Mouse (Mus musculus): Measurements from ENCODE around the gene Prcd. TPM values are rescaled to one million over a fixed set of nuclear protein-coding genes. Genes with fewer than 3 reads are reported as not detected.

Gene Prcd
- total RNA-seq, 4 experiments from 2014 or later, result 5.0 to 7.0 (median 5.5) TPM

GRCm38 (mm10) chr11:116683777-116684176 lies 30.4 kb downstream of the Prcd start:
- DNase-seq (ENCODE audit: low spot score in 2 of 2), result no peak

DNA sequence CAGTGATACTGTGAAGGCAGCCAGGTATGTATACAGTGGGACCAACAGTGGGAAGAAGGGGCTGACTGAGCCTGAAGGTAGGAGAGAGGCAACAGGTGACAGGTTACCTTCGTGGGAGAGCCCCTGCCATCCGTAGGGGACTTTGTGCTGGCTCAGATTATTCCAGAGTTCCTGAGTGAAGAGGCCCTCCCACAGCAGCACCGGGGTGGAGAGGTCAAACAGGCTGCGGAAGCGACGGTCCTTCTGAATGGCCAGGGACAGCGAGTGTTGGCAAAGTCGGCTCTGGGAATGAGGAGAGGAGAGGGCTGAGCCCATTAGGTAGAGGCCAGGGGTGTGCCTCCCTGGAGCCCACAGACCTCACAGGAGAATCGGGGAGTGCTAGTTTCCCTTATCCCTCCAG lies 32.4 kb downstream of the Prcd start:
- no peak for DNase-seq (ENCODE audit: low spot score in 2 of 2)

- no peak for DNase-seq (ENCODE audit: low spot score in 2 of 2)
These were observed 34.6 kb downstream of the Prcd start for GRCm38 (mm10) chr11:116687897-116688296.

DNA sequence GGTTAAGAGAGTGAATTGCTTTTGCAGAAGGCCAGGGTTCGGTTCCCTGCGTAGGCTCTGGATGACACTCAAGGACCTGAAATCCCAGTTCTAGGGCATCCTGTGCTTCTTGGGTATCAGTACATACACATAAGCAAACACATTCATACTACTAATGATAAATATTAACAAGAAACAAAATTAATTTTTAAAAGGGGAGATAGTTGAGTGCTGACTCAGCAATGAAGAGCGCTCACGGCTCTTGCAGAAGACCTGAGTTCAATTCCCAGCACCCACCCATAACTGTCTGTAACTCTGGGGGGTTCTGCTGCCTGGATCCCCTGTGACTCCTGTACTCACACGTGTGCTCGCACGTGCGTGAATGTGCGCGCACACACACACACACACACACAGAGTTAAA lies 36.3 kb downstream of the Prcd start:
- DNase-seq (ENCODE audit: low spot score in 2 of 2), result no peak

DNA sequence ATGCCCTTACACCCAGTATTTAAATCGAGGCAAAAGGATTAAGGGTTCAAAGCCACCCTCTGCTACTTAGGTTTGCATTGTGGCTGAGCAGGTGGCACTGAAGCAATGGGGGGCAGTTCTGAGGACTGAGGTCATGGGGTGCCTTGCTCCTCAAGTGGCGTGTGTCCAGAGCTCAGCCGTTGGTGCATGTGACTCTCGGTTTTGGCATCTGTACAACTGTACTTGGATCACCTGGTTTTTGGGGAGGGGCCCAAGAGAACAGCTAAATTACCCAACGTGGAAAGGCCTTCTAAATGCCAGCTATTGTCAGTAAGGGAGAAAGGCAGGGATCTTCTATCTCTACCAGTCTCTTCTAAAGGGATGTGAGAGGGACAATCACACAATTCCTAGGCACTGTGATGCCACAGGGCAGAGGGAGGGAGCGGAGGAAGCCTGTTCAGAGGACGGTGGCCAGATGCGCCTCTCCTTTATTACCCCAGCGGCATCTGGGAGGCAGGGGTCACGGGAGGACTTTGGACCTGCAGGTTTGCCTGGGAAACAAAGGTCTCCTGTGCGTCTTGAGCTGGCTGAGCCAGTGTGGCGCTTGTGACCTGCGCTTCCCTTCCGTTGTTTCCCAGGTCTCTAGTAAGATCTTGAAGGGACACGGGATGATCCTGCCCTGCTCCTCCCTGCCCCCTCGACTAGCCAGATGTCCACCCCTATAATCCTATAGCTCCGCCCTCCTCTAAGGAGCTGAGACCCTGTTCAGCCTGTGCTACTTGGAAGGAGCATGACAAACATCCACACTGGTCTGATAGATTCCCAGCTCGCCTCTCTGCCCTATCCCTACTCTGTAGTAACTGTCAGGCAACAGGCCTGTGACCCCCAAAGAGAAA lies 37.6 kb downstream of the Prcd start:
- no peak for DNase-seq (ENCODE audit: low spot score in 2 of 2)

DNA sequence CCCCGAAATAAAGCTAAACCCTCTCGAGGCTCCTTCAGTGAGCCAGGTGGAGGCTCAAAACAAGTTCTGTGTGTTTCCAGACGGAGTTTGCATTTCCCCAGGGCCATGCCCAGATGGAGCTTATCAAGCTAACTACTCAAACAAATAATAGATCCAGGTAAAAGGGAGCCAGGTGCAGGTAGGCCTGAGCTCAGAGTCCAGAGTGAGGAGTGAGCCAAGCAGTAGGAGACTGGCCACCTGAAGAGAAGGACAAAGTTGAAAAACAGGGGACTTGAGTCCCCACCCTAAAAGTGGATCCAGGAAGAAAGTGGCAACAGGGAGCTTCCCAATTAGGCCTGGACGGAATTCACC lies 40.5 kb downstream of the Prcd start:
- DNase-seq (ENCODE audit: low spot score in 2 of 2), result no peak

DNA sequence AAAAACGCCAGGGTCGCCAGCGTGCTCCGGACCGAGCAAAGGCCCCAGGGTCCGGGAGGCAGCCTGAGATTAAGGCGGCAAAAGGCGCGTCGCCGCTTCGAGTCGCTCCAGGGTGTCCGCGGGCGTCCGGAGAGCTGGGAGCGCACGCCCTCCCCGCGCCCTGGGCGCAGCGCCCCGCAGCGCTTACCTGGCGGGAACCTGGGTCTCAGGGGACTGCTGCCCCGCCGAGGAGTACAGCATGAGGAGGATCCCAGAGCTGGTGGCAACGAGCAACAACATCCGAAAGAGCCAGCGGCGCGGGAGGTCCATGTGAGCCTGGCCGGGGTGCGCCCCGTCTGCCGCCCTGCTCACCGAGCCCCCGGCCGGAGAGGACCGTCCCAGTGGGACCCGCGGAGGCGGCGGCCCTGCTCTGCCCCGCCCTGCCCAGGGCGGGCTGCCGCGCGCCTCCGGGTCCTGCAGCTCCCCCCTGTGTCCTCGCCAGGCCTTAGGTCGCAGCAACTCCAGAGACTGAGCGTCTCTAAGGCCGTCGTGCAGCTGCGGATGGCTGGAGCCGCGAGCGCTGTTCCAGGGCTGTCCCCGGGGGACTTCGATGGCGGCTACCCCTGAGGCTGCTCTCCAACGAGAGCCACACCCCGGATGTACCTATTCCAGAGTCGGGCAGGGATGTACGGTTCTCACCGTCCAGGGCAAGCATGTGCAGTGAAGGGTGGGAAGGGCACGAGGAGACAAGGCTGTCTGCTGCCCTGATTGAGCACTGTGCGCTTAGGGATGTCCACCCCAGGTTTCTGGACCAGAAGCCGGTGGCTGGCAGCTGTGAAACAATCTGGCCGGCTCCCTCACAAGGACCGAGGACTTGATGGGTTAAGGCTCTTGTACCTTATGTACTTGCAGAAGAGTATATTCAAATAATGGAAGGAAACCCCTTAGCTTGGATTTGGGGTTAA lies 41.2 kb downstream of the Prcd start:
- DNase-seq (ENCODE audit: low spot score in 2 of 2), result no peak

DNA sequence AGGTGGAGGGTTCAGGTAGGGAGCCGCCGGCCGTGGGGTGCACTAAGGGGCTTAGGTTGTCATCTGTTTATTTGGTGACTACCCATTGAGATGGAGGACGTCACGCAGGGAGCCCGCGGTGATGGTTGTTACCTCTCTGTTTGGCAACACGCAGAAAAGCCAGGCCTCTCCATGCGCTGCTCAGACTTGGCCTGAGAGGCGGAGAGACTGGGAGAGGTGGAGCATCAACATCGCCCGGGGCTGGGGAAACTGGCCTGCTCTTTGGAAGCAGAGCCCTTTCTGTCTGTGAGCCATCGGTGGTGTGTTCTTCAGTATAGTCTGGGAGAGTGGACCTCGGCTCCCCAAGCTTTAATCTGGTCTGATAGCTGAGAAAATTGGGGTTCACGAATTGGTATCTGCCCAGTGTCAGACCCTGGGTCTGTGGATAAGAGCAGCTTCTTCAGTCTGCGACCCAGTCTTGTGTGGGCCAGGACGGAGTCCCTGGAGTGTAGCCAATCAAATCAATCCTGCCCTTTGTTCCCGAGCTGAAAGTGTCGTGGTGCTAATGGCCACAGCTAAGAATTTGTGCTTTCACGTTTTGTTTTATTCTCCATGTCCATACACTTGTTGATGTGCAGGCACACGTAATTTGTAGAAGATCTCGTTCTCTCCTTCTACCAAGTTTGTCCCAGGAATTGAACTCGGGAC lies 42.0 kb downstream of the Prcd start:
- DNase-seq (ENCODE audit: low spot score in 2 of 2), result no peak

GRCm38 (mm10) chr11:116696426-116696825 lies 43.1 kb downstream of the Prcd start:
- no peak for DNase-seq (ENCODE audit: low spot score in 2 of 2)

DNA sequence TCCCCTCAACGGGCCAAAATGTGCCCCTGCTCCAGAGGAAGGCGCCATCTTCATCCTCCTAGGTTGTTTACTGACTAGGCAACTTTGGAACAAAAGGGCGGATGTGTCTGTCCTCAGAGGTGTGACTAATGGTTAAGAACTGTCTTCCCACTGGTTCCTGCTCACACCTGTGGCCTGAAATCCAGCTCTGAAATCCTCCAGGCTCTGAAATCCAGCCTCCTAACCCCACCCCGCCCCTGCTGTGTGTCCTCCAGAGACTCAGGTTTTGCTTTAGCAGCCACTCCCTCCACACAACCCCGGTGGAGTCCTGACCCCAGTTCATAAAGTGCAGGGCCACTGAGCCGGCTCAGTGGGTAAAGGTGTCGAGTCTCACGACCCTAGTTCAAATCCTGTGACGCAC lies 44.2 kb downstream of the Prcd start:
- no peak for DNase-seq (ENCODE audit: low spot score in 2 of 2)

DNA sequence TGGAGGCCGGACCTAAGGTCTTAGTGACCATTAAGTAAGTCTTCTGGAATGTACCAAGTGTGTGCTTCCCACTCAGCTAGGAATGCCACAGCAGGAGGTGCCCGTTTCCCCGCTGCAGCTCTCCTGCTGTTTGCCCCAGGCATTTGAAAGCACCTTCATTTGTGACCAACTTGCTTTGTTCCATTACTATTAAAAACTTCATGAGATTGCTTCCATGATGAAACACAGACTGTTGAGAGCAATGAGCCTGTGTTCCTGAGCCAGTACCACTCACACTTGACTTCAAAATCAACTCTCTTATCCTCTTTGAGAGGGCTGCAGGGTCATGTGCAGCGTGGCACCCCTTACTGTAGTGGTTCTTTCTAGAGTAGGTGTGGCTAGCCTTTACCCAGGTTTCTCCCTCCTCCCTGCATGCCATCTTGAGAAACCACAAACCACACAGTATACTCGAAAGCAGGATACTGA lies 48.1 kb downstream of the Prcd start:
- DNase-seq (ENCODE audit: low spot score in 2 of 2), result no peak

DNA sequence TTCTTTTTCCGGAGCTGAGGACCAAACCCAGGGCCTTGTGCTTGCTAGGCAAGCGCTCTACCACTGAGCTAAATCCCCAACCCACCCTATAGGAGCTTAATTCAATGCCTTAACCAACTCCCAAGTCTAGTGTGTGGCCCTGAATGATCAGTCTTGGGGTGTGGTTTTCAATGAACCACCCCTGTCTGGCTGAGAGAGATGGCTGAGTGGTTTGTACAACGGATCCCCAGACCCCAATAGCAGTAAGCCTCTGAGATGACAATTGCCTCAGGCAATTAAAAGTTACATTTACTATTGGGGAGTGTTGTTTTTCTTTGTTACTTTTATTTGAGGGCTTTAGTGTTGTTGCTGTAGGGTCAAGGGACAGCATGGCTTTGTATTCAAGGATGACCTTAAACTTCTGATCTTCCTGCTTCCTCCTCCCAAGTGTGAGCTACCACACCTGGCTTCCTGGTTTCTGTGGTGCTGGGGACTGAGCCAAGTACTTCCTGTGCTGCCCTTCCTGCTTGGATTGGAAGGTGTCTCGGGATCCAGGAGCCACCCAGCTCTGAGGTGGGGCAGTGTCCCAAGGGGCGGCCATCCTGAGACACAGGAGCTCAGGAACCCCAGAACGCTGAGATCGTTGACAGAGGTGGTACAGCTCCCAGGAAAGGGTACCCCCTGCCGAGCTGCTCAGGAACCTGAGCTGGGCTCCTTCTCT lies 51.2 kb downstream of the Prcd start:
- DNase-seq (ENCODE audit: low spot score in 2 of 2), result no peak

- no peak for DNase-seq (ENCODE audit: low spot score in 2 of 2)
These were observed 51.9 kb downstream of the Prcd start for GRCm38 (mm10) chr11:116705204-116705608.

DNA sequence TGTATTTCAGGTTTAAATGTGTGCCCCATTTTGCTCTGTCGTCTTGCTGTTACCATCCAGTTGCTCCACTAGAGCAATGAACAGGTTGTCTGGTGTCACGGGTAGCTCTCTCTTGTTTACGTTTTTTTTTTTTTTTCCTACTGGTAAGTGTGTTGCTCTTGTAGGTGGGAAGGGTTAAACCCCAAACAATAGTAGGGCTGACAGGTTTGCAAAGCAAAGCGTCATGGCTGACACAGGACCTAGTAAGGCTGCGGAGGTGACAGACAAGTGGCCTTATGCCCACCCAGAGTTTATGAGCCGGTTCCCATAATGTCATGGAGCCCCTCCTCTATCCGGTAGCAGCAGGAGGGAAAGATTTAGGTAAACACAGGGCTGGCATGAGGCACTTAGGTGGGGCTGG lies 53.0 kb downstream of the Prcd start:
- DNase-seq (ENCODE audit: low spot score in 2 of 2), result no peak

- DNase-seq (ENCODE audit: low spot score in 2 of 2), result no peak
These were observed 56.8 kb downstream of the Prcd start for GRCm38 (mm10) chr11:116710171-116710570.

DNA sequence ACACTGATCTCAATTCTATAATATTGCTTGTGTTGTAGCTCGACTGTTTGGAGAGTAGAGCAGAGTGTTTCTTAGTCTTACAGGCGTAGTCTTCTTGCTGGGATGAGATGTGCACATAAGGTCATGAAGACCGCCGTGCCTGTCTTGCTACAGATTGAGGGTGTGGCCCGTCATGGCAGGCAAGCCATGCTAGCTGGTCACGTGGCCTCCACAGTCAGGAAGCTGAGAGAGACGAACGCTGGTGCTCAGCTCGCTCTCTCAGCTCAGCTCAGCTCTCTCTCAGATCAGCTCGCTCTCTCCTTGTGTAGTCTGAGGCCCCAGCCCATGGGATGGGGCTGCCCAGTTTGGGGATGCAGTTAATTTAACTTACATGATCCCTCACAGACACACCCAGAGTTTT lies 57.5 kb downstream of the Prcd start:
- DNase-seq (ENCODE audit: low spot score in 2 of 2), result no peak

DNA sequence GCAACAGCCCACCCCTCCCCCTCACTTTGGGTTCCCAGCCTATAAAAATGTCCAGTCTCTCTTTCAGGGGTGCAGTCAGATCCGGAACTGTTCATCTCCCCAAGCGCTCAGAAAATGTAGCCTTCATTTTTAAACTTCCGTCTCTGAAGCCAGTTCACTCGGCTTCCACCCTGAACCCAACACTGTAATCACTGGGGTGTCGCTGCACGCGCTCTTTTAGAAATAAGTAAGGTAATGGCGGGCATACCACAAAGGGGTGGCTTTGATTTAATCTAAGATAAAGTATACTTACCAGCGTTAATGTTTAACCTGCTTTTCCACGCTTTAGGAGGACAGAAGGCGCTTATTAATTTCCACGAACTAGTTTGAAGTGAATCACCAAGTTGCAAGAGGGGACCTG lies 60.7 kb downstream of the Prcd start:
- DNase-seq (ENCODE audit: low spot score in 2 of 2), result no peak
